Mouse (Mus musculus) neural tube, embryonic 10.5 days (tissue): ENCODE measurements around the gene Pou4f2.

Experiments
- DNase-seq: peaks from one replicate; pipeline ENCODE4 v3.0.0-alpha.2; 2017; ENCODE audit warnings: low spot score; ENCODE audit errors: extremely low spot score

Pou4f2 gene

GRCm38 (mm10) chr8:78436071-78436651 lies at the start of gene Pou4f2:
Gene Pou4f2 (minus strand): TSS chr8:78436645.
- peak; percentile 75 for DNase-seq

GRCm38 (mm10) chr8:78477051-78477829 lies 40.8 kb upstream of the Pou4f2 start:
- peak; percentile 14 for DNase-seq

GRCm38 (mm10) chr8:78467889-78468288 lies 31.4 kb upstream of the Pou4f2 start:
- DNase-seq = no peak

GRCm38 (mm10) chr8:78463941-78464340 lies 27.5 kb upstream of the Pou4f2 start:
- DNase-seq = no peak

DNA sequence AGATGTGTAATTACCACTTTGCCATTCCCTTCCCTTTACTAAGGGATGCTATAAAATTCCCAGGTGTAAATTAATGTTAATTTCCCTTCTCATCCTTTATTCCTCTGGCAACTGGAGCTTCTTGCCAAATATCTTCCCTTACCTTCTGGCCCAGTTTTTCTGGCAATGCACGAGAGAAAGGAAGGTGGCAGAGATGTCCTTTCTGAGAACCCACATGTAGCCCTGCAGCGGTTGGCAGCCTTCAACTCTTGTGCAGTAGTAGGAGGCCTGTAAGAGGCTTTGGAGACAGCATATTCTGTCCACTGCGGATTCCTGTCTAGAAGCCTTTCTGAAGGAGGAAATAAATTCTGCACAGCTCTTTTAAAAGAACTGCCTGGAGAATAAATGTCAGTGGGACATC lies 20.0 kb upstream of the Pou4f2 start:
- DNase-seq = no peak

GRCm38 (mm10) chr8:78442781-78443180 lies 6.3 kb upstream of the Pou4f2 start:
- DNase-seq = no peak

GRCm38 (mm10) chr8:78438121-78438520 lies 1.7 kb upstream of the Pou4f2 start:
- peak; percentile 63 for DNase-seq

GRCm38 (mm10) chr8:78437140-78438045 lies 948 bp upstream of the Pou4f2 start:
- DNase-seq = peak; percentile 43

DNA sequence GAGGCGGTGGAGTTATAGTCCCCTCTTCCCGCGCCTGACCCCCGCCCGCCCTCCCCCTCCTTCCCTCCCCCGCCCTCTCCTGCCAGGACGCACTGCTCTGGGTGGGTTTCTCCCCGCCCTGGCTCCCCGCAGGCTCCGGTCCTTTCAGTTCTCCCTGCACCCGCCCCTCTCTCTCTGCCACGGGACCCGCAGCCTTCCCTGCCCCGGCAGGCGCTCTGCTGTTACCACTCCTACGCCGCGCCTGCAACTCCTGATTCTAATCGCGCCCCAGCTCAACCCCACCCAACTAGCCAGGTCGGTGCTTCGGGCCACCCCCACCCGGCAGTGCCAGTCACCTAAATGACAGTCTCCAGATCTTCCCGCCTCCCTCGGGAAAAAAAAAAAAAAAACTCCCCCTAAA lies 216 bp upstream of the Pou4f2 start:
- no peak for DNase-seq

DNA sequence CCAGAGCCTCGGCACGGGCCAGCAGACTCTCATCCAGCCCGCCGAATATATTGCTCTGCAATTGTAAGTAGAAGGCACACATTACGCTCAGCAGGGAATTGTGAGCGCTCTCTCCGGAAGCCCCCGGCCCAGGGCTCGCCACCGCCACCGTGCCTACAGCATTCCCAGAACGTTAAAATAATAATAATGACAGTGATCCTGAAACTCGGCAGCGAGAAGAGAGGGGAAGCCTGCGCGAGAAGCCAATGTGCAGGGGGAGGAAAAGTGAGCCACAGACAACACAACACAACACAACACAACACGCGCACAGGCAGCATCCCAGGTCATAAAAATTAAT lies 853 bp downstream of the Pou4f2 start:
- peak; percentile 40 for DNase-seq

DNA sequence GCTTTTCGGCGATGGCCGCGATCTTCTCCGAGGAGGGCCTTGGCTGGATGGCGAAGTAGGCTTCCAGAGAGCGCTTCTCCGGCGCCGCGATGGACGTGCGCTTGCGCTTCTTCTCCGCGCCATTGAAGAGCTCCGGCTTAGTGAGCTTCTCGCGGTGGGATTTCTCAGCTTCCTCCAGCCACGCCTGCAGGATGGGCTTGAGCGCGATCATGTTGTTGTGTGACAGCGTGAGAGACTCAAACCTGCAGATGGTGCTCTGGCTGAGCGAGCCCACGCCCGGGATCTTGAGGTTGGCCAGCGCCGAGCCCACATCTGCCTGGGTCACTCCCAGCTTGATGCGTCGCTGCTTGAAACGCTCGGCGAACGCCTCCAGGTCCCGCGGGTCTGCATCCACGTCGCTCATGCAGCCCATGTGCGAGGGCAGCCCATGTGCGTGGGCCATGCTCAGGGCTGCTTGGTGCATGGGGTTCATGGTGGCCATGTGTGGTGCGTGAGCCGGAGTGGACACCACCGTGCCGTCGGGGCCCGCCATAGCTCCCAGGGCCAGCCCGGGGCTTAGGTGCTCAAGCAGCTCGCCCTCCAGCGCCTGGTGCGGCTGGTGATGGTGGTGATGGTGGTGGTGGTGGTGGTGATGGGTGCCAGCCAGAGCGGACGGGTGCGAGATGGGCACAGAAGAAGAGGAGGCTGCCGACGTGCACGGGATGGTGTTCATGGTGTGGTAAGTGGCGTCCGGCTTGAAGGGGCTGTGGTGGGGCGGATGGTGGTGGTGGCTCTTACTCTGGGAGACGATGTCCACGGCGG lies 1.4 kb downstream of the Pou4f2 start:
- peak; percentile 63 for DNase-seq

GRCm38 (mm10) chr8:78434340-78434739 lies 2.1 kb downstream of the Pou4f2 start:
- DNase-seq = no peak

GRCm38 (mm10) chr8:78433318-78433717 lies 3.1 kb downstream of the Pou4f2 start:
- no peak for DNase-seq

DNA sequence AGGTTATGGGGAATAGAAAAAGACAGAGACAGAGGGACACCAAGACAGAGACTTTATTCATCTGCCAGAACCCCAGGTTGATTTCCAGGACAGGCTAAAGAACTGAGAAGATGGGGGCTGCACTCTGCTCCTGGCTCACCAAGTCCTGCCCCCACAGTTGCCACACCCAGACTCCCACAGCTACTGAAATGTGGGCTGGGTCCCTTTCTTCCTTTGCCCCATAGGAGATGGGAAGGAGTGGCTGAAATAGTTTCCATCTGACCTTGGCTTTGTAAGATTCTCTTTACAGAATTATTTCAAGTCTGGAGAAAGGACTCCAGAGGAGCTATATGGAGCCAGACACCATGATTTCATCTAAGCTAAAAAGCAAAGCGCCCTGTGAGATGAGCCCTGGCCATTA lies 4.0 kb downstream of the Pou4f2 start:
- no peak for DNase-seq

GRCm38 (mm10) chr8:78431356-78431755 lies 5.1 kb downstream of the Pou4f2 start:
- DNase-seq = peak; percentile 64

- DNase-seq = no peak
These were observed 8.3 kb downstream of the Pou4f2 start for GRCm38 (mm10) chr8:78428148-78428547.

GRCm38 (mm10) chr8:78427769-78428130 lies 8.7 kb downstream of the Pou4f2 start:
- no peak for DNase-seq

GRCm38 (mm10) chr8:78426875-78427768 lies 9.3 kb downstream of the Pou4f2 start:
- peak; percentile 42 for DNase-seq

GRCm38 (mm10) chr8:78426455-78426854 lies 10.0 kb downstream of the Pou4f2 start:
- DNase-seq = peak; percentile 32

DNA sequence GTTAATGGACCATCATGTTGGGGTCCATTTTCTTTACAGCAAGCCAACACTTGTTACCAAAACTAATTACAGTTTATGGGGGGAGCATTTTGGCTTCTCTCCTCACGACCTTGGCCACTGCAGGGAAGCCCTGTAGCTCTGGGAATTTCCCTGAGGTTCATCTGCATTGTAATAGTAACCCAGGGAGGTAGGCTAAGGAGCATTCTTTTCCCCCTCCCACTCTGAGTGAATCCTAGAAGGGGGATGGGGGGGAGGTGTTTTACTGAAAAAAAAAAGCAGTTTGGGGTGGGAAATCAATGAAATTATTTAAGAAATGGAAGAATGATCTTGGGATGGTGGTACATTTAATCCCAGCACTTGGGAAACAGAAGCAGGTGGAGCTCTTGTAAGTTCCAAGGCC lies 12.5 kb downstream of the Pou4f2 start:
- DNase-seq = no peak
